Mouse (Mus musculus) kidney, adult 18-20 months (tissue): ENCODE results near the gene Pde10a.

Experiments
- DNase-seq: peaks from one replicate; pipeline ENCODE4 v3.0.0; 2021

The Pde10a gene

DNA sequence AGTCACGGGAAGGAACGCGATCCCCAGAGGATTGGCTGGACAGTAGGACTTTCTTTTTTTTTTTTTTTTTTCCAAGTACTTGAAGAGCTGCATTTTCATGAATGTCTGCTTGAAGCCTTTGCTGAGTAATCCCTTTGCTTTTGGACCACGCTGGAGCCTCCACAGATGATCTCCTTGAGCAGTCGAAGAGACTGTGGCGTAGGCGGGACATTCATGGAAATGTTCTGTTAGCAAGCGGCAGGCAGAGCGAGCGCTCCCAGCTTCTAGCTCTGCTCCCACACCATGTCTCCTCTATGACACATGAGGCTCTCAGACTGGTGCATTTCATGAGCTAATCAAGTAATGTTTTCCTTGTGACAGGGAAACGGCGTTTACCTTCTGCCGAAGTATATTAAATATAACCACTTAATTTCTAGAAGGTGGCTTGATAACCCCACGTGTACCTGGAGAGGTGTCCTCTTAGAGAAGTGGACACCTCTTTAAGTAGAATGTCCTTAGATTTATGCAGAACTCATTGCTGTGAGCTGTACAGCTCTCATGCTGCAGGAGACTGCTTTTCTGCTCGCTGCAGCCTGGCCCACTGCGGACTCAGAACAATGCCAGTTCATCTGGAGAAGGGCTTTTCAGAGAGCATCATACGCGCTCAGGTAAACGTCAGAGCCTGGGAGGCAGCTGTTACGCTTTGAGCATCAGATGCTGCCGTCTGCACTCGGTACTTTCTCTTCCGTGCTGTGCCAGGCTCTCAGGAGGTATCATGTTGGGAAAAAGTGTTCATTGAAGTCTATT, 333.7 kb downstream of the Pde10a start:
- DNase-seq, result no peak

DNA sequence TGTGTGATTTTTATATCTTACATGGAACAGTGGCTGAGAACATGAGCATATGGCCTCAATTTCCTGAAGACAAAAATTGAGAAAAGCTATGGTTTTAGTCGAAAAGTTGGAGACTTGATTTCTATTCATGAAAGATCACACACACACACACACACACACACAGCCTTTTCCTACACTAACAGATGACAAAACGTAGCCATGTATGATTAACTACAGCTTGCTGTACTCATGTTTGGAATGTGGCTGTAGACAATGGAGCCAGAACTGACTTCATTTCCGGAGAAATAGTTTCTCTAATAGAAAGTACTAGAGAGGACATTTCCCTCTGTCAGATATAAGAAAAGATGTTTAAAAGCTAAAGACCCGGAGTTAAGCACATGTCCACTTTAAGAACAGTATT, 334.3 kb downstream of the Pde10a start:
- DNase-seq, result no peak

DNA sequence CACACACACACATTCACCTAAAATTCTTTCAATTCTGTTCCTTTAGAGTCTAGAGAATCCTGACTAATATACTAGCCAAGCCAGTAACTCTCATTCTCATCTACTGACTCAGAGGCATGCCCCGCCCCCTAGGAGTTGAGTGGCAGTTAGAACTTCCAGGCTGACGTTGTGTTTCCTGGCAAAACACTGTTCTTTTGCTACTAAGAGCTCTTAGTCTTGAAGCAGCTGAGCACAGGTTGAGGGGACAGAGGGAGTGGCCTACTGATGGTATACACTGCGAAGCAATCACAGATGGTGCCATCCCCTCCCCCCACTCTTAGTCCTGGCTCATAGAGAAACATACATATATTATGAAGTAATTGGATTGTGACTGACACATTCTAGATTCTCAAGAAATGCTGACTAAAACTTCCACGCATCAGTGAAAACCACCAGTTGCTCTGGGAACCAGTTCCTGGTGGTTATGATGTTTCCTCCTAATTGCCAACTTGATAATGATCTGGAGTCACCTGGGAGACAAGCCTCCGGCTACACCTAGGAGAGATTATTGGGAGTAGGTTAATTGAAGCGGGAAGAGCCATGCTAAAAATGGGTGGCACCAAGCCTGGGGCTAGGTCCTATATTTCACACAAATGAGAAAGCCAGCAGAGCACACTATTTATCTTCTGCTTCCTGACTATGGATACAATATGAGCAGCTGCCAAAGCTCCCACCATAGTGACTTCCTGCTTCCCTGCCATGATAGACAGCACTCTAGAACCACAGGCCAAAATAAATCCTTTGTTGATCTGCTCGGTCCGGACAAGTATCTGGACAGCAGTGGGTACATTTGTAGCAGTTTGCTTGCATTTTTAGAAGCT, 339.7 kb downstream of the Pde10a start:
- DNase-seq, result peak; percentile 20

DNA sequence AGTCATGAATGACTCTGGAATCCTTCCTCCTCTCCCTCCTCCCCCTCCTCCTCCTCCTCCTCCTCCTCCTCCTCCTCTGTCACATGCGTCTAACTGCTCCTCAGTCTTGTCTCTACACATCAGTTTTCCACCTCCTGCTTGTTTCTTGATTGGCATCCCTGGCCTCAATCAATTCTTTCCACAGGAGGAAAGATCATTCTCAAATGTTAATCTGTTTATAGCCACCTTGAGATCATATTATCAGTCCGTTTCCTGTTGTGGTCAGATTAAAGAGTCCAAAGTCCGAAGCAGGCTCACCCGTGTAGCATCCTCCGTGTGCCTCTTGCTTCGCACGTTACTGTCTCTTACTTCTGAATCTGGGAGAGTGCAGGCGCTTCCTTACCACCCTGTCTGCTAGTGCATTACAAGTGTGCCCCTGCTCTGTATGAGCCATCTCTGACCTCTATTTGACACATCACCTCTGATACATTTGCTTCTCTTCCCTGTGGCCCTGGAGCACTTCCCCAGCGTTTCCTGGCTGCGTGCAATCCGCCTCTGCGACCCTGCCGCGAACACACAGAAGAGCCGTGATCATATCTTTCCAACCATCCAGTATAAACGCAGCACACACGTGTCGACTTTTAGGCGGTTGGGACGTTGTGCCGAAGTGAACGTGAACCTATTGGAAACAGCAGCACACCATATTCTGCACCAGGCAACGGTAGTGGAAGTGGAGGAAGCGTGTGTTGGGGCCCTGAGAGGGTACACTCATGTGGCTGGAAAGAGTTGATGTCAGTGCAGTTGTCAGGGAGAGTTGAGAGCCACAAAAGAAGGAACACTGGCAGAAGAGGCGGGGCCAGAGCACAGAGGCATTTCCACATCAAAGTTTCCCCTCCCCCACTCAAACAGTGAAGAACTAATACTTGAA, 342.4 kb downstream of the Pde10a start:
- DNase-seq, result no peak

- no peak for DNase-seq
Observed at GRCm38 (mm10) chr17:8869287-8869686, 344.1 kb downstream of the Pde10a start.

GRCm38 (mm10) chr17:8870848-8871247, 345.7 kb downstream of the Pde10a start:
- DNase-seq, result no peak

DNA sequence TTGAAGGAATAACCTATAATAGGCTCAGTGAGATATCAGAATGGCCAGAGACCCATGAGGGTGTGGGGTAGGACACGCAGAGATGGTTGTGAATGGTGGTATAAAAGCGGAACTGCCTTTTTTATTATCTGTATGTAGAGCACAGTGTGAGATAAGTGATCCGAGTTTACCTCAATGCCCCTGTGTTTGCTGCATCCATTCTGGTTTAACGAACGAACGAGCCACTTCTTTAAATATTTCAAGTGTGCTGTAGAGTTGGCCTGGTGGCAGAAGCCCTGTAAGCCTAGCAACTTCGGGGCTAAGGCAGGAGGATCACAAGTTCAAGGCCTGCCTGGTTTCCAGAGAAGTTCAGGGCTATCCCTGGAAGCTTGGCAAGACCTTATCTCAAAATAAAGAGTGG, 346.2 kb downstream of the Pde10a start:
- no peak for DNase-seq

- peak; percentile 20 for DNase-seq
Observed at GRCm38 (mm10) chr17:8871997-8872593, 346.9 kb downstream of the Pde10a start.

GRCm38 (mm10) chr17:8872611-8873010, 347.4 kb downstream of the Pde10a start:
- DNase-seq, result no peak

GRCm38 (mm10) chr17:8878056-8878455, 352.9 kb downstream of the Pde10a start:
- DNase-seq, result no peak

DNA sequence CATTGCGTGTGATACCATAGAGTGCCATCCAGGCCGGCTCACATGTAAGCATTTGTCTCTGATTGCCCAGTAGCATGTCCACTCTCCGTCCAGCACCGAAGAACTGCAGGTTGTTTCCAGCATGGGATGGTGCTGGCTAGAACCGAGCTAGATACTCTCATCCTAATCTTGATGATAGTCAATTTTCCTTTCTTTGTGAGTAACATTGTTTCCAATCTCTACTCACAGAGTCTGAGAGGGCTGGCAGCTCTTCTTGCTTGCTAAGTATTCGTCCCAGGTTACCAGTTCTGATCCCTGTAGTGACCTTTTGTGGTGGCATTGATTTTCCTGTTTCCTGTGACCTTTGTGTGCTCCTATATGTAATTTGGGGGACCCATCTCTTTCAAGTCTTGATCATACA, 356.5 kb downstream of the Pde10a start:
- DNase-seq, result no peak

DNA sequence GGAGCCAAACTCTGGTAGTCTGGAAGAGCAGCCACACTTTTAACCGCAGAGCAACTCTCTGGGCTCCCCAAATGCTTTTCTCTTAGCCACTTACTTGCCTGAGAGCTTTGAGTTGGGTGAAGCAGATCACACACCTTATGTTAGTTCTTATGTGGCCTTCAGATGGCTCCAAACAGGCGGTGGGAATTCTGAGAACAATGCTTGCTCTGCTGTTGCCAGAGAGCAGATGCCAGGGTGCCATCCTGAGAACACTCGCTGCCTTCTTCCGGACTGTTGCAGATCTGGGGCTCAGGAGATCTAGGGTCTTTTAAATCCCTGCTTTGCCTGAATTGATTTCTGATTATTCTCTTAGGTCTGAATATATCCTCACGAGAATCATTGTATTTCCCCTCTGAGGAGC, 359.5 kb downstream of the Pde10a start:
- no peak for DNase-seq

GRCm38 (mm10) chr17:8885830-8886229, 360.7 kb downstream of the Pde10a start:
- DNase-seq, result no peak

- DNase-seq, result no peak
Observed at GRCm38 (mm10) chr17:8888105-8888504, 362.9 kb downstream of the Pde10a start.

DNA sequence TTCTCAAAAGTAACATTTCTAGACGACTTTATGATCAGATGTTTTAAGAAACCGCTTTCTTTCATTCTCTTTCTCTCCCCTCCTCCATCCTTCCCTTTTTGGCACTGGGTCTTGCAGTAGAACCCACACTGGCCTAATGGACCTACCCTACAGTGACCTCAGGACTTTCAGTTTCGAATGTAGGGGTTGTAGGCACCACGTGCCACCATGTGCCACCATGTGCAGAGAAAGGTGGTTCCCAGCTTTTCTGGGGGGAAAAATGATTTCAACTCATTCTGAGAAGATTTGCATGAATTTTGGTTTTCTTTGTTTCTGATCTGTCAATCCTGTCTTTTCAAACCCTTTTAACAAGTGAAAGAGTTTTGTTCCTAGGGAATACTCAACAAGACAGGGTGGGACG, 363.5 kb downstream of the Pde10a start:
- DNase-seq, result no peak

DNA sequence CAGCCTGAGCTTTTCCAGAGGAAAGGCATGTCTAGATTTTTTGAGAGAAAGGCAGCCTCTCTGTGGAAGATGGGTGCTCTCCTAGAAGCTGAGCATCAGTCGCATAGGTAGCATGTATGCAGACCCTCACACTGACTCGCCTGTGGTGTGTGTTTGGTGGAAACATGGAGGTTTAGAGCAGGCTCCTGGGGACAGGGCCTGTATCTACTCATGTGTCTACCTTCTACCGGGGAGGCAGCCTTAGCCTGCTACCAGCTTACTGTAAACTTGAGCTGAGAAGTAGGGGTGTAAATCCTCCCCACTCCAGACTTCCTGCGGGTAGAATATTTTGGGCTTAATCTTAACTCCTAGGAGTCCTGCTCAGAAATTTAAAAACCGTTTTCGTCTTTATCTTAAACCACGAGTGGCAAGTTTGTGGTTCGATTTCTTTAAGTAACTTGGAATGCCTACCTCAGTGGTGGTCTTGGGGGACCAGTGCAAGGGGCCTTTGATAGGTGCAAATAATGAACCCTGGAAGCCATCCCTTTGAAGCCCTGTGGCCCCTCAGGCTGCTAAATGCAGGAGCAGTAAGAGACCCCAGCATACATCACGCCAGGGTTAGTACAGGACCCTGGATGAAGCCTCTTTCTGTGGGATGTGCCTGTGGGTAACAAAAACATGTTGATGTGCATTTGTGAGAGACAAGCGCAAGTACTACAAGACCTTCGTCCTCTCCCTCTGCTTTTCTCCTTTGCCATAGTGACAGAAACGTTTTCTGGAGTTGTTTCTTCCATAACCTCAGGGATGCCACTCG, 367.2 kb downstream of the Pde10a start:
- DNase-seq, result no peak

GRCm38 (mm10) chr17:8895991-8896390, 370.8 kb downstream of the Pde10a start:
- no peak for DNase-seq

DNA sequence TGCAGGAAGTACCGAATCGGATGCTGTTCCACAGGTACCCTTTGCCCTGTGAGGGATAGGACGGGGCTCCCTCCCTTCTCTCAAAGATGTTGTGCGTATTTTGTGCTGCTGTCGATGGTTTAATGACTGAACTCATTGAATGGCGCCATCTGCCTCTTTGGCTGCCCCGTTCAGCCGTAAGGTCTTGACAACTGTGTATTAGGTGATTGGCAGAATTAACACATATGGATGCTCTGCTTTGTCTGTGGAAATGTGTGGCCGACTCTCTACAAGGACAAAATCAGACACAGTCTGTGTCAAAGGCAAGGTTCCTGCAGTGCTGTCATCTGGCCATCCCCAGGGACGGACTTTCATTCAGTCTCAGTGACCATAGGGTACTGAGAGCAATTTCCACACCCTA, 372.6 kb downstream of the Pde10a start:
- DNase-seq, result no peak

GRCm38 (mm10) chr17:8898221-8898620, 373.0 kb downstream of the Pde10a start:
- DNase-seq, result no peak

DNA sequence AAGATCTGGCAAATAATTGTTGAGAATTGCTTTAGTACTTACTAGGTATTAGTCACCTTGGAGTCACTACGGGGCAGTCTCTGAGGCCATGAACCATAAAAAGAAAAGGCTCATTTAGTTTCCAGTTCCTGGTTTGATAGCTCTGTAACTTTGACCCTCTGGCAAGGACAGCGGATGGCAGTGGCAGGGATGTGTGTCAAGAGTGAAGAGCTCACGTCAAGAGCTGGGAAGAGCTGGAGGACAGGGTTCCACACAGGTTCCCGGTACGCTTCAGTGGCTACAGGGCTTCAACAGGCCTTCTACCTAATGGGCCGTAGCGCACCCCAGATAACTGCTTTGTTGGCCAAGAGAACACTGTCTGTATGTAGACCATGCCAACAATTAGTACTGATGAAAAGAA, 374.0 kb downstream of the Pde10a start:
- peak; percentile 3 for DNase-seq

GRCm38 (mm10) chr17:8903555-8904283, 378.5 kb downstream of the Pde10a start:
- no peak for DNase-seq
